Mouse (Mus musculus): ENCODE data around the gene Fam71d.

DNA sequence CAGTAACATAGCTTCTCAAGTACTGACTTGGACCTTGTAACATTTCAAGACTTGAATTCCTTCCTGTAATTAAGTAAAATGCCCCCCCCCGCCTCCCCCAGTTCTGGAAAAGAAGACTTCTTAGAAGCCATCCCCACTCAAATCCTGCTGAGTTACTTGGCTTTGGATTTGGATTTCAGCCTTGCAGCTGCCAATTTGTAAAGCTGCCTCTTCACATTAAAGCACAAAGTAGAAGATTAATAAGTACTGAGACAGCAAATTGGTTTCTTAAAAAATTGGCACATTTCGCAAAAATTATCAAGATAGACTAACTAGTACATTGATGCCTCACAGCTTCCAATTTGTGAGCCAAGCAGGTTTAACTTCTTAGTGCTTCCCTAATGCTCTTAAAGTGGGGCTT lies 47.6 kb upstream of the Fam71d start:
- TF ChIP-seq GATA1 (IDR thresholded peaks at IDR 0.05; ENCODE audit: low read length) (no peak), TAL1 (IDR thresholded peaks at IDR 0.05; ENCODE audit: low read length) (no peak)

All from erythroblast, embryonic 14.5 days (primary cell).